Mouse (Mus musculus) inflammation-experienced regulatory T-cells, adult 6 months (primary cell): ENCODE measurements around the gene 4930572O03Rik. TPM values are rescaled to one million over a fixed set of nuclear protein-coding genes. Genes with fewer than 3 reads are reported as not detected.
"Not testable (repeated sequence)": the region's sequence is repeated elsewhere in the genome, so short reads cannot be mapped to it uniquely, and the experiment has no call there.

ENCODE experiments used
- ATAC-seq: one replicate; pipeline ENCODE4 v1.8.0; 2017
- polyA plus RNA-seq, 3 experiments: library from polyadenylated mRNA; unstranded; fragments of 100-300 nt; shearing (Covaris generic); gene quantifications; one replicate each; pipeline ENCODE4 v1.2.1; 2017

4930572O03Rik gene
- polyA plus RNA-seq, 3 experiments from 2014 or later, result not detected

DNA sequence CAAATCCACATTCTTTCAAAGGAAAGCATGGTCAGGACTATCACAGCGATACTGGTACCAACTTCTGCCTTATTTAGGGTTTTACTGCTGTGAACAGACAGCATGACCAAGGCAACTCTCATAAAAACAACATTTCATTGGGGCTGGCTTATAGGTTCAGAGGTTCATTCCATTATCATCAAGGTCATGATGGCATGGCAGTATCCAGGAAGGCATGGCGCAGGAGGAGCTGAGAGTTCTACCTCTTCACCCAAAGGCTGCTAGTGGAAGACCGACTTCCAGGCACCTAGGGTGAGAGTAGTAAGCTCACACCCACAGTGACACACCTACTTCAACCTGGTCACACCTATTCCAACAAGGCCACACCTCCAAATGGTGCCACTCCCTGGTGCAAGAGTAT, 40.7 kb downstream of the 4930572O03Rik start:
- not testable (repeated sequence) for ATAC-seq

GRCm38 (mm10) chr5:15610695-15611094, 46.2 kb downstream of the 4930572O03Rik start:
- ATAC-seq, result not testable (repeated sequence)

- ATAC-seq, result not testable (repeated sequence)
These were observed 50.2 kb downstream of the 4930572O03Rik start for GRCm38 (mm10) chr5:15606677-15607076.

DNA sequence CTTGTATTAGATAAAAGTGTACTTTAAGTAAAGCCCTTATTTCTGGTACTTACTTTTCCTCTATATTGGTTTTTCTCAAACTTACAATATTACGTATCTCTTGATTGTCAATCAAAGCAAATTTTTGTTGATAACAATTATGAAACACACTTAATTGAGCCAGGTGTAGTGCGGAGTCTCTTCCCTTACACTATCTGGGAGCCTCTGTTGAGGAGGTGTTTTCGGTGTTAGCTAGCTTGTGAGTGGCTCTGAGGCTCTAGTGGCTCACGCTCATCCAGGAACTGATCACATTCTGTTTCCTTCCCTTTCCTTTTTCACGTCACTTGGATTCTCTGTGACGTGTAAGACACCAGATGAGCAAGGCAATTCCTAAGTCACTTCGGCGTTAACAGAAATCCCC, 53.3 kb downstream of the 4930572O03Rik start:
- not testable (repeated sequence) for ATAC-seq

DNA sequence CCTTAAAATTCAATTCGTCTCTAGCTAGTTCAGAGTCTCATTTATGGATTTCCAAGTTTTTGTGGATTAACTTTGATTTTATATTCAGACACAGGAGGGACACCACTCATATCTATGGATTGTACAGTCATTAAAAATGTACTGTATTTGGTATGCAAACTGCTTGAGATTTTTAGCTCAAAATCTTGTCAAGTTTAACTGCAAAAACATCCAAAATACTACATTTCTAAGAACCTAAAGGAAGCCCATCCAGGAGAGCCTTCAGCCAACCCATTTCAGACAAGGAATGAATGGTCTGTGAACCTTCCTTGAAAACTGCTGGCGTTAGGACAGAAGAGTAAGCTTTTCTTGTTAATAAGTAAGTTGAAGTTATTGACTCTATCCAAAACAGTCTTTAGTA, 53.9 kb downstream of the 4930572O03Rik start:
- ATAC-seq, result not testable (repeated sequence)

- ATAC-seq, result not testable (repeated sequence)
These were observed 54.4 kb downstream of the 4930572O03Rik start for GRCm38 (mm10) chr5:15602424-15602947.

Other genes with a start within 250 kb of the 4930572O03Rik start
- under 1 TPM in 1 of 3 experiments, not detected in 2; 0.47 TPM for gene Gm21149, start 180.5 kb downstream of the 4930572O03Rik start, polyA plus RNA-seq
- not detected for gene Gm21190, start 127.8 kb downstream of the 4930572O03Rik start, polyA plus RNA-seq
- gene Gm21083, start 79.7 kb downstream of the 4930572O03Rik start, polyA plus RNA-seq, result not detected
- gene Speer4d, start 38.0 kb downstream of the 4930572O03Rik start, polyA plus RNA-seq, result not detected
- not detected for gene Speer4c, start 57.2 kb upstream of the 4930572O03Rik start, polyA plus RNA-seq